Mouse (Mus musculus): Measurements from ENCODE around the gene Alg9. TPM values are rescaled to one million over a fixed set of nuclear protein-coding genes. Genes with fewer than 3 reads are reported as not detected.

Gene Alg9
- total RNA-seq, 2 experiments from 2014 or later: 27.3 to 28.0 TPM

DNA sequence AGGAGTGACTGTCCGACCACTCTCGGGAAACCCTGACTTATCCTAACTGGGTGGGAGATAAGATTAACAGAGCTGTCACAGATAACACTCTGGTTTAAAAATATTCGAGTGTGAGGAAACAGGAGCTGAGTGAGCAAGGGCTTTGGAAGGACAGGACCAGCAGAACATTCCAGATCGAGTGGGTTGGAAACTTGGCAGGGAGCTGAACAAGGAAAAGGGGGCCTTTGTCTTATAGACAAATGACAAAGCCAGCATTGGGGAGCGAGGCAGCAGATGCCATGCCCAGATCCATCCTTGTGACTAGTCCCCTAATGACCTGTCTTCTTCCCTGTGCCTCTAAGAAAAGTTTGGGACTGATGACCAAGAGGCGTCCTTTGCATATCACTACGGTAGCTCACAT is 20.9 kb upstream of the Alg9 start:
- DNase-seq (ENCODE audit: low spot score in 2 of 2): no peak

DNA sequence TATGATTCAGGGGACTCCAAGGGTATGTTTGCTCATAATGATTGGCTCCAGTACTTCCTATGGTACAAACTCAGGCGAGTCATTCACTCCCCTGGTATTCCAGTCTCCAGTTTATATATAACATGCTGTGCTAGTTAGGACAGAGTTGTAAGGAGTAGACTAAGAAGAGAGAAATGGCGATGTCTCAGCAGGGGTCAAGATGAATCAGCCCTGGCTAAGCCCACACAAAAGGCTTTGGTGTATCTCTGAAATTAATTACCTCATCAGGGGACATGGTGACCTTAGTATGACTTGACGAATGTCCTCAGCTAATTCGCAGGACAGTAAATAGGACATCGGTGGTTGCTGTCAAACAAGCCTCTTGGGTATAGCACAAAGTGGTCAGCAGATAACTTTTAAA is 18.1 kb upstream of the Alg9 start:
- no peak for DNase-seq (ENCODE audit: low spot score in 2 of 2)

DNA sequence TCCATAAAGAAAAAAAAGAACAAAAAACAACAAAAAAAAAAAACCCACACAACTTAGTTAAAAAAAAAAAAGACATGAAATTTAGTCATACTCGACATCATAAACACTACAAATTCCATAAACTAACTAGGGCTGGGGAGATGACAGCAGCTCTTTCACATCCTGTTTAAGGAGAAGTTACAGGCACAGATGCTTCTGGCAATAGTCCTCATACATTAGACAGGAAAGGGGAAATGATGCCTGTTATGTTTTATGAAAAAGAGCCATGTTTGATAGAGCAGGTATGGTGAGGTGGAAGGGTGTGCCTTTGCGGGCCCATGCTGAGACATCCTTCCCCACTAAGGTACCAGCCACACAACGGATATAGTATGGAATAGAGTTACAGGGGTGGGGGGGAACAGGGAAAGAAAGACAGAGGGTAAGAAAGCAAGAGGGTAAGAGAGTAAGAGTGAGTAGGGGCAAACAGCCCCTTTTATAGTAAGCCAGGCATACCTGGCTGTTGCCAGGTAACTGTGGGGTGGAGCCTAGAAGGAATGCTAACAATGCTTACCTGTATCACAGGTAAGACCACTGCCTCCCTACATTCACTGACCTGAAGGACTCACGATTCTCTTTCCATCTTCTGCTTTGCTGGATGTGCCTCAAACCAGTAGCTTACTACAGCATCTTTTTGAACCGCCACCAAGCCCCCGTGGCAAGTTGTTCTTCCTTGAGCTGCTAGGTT is 13.1 kb upstream of the Alg9 start:
- DNase-seq (ENCODE audit: low spot score in 2 of 2): no peak

DNA sequence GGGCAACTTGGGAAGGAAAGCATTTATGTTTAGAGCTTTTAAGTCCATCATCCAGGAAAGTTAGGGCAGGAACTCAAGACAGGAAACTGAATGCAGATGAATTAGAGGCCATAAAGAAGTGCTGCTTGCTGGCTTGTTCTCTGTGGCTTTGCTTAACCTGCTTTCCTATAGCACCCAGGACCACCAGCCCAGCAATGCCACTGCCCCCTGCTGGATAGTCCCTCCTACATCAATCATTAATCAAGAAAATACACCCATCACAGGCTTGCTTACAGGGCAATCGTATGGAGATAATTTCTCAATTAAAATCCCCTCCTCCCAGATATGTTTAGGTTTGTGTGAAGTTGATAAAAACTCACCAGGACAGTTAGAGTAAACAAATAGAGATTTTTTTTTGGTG is 11.5 kb upstream of the Alg9 start:
- no peak for DNase-seq (ENCODE audit: low spot score in 2 of 2)

DNA sequence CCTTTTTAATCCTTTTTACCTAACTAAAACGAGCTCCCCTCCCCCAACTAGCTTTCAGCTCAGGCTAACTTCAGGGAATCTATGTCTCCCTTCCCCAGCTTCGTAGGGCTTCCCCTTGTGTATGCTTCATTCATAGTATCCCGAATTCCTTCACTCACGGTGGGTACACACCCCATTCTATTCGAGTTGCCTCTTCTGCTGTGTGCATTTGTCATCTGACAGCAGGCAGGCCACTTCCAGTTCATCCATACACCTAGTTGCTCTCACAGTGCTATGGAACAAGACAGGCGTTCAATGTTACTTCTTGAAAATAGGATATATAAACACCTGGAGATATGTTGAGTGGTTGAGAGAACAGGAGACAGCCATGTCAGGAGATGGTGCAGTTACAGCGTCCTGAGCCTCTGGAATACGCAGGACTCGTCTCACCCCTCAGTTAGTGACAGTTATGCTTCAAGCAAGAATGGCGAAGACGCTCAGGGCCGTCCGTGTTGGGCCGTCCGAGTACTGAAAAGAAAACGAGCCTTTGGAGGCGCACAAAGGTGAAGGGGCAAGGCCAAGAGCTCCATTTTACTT is 7.2 kb upstream of the Alg9 start:
- no peak for DNase-seq (ENCODE audit: low spot score in 2 of 2)

DNA sequence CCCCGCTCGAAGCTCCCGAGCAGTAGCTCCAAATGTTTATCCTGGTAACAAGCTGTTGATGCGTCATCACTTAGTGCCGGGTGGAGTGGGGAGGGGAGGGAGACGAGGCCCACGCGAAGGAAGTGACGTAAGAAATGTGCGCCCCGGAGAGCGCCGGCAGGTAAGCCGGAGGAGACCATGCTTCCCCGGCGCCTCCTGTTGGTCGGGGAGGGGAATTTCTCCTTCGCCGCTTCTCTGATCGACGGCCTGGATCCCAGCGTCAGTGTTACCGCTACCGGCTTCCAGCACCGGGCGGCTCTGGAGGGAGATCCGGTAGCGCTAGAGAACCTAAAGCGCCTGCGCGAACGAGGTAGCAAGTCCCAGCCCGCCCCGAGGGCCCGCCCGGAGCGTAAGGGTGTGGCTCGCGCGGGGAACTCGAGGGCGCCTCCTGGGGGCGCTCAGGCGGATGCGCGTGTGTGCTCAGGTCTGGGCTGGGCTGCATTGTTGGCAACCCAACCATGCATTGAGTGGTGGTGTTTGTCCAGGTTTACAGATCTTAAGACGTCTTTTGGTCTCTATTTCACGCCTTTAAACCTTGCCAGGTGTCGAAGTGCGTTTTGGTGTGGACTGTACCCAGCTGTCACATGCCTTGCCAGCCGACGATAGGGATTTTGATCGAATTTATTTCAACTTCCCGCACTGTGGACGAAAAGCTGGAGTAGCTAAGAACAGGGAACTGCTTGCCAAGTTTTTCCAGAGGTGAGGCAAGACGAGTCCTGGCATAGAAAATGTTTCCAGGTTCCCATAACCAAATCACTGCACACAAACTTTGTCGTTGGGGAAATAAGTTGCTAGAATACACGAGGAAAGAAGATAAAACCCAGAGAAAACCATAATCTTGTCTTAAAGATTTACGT is 6.5 kb upstream of the Alg9 start, which contains the start of gene Fdxacb1:
Fdxacb1 (plus strand) TSS at position 130 of the 896 bp plus-strand sequence.
- peak; percentile 97 to 100 for DNase-seq (ENCODE audit: low spot score in 2 of 2)

DNA sequence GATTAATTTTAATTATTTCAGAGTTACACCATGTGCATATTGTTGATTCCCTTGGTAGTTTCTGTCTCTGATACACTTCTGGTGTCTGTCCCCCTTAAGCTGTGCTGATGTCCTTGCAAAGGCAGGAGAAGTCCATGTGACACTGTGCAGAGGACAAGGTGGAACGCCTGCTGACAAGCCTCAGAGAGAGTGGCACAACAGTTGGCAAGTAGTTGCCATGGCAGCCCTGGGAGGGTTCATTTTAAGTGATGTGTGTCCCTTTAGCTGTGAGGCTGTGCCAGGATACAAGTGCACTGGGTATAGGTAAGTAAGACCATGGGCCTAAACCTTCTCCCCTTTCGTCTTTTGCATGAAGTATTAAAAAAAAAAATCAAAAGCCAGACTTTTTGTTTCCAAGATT is 4.8 kb upstream of the Alg9 start:
- DNase-seq (ENCODE audit: low spot score in 2 of 2): no peak

DNA sequence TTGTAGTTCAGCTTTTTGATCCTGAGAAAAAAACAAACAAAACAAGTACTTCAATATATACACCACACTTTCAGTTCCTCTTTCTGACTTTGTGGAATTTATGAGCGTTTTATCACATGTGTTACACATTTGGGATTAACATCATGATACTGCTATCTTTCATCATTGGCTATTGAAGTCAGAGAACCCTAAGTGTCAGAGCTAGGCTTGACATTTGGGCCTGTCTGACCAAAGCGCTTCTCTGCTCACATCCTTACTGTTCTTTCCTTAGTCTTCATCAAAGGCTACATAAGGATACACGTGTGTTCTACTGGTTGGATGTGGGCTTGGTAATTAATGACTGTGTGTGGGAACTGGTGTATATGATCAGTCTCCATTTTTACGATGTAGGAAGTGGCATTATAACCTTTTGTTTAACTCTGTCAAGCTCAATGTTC is 775 bp upstream of the Alg9 start:
- no peak for DNase-seq (ENCODE audit: low spot score in 2 of 2)

DNA sequence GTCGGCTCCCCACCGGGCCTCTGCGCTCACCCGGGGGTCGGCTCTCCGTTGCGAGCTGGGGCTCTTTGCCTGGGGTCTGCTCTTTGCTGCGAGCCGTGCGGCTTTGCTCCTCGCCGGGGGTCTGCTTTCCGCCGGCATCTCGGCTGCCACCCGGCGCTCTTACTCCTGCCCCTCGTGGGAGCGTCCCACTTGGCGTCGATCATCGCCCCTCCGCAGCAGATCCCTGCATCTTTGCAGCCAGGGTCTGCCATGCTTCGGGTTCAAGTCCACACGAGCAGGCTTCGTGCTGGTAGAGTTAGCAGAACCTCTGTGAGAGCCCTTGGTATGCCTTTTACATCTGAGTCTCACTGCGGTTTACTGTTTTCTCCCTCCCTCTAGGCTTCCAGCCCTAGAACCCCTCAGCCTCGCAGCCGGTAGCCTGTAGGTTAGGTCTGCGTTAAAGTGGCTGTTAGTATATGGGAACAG is 875 bp downstream of the Alg9 start:
- DNase-seq (ENCODE audit: low spot score in 2 of 2): no peak

DNA sequence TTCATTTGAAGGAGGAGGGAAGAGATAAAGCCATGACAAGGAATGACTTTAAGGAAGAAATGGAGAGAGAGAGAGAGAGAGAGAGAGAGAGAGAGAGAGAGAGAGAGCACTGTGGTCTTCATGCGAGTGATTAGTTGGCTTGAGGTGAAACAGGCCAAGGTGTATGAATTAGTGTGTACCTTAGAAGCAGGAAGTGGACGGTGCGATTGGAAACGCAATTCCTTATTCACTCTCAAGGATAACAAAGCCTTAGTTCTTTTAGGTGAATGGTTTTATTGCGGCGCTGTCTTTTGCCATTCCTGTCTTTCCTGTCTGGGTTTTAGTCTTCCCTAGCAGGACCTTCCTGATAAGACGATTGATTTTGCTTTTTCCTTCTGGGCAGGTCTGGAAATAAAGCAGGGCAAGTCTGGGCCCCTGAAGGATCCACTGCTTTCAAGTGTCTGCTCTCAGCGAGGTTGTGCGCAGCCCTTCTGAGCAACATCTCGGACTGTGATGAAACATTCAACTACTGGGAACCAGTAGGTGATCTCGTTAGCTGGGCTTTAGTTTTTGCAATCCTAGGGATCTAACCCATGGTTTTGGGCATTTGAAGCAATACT is 1.4 kb downstream of the Alg9 start:
- no peak for DNase-seq (ENCODE audit: low spot score in 2 of 2)

DNA sequence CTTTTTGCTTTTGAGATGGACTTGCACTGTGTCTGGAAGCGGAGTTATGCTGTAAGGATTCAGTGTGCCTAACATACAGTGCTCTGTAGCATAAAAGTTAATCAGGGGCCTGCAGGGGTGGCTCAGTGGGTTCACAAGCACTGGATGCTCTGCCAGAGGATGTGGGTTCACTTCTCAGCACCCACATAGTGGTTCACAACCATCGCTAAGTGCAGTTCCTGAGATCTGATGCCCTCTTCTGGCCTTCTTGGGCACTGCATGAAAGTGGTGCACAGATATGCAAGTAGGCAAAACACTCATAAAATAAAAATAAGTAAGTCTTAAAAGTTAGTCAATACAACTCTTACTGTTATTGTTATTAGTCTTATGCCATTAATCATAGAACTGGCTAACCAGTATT is 7.3 kb downstream of the Alg9 start:
- DNase-seq (ENCODE audit: low spot score in 2 of 2): peak in 1 of 2 experiments; percentile 32

DNA sequence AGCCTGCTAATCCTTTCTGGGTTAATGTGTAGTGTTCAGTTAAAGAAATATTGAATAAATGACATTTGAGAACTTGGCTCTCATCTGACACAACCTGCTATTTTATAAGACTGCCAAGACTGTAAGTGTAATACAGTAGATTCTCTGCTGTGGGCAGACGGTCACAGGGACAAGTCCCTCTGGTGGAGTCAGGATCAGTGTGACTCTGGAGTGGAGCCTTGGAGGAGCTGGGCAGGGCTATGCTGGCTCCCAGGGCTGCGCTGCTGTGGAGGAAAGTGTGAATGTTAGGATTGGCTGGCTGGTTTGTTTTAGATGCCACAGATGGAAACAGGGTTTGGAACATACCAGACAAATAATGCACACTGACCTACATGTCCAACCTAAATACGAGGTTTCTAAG is 20.4 kb downstream of the Alg9 start:
- DNase-seq (ENCODE audit: low spot score in 2 of 2): no peak

DNA sequence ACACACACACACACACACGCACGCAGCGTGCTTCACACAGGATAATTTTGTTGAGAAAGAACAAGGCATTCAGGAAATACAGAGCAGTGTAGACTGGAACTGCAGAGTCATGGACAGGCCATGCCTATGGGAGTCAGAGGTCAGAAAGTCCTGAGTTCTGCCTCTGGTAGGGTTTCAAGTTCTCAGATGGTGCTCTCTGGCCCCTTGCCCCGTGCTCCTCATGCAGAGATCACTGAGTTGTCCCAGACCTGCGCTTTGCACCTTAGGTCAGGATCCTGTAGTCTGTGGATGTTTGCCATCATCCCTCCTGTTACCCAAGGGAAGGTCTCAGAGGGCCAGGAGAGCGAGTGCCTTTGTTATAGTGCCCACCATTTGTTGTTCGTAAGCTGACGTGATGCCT is 22.0 kb downstream of the Alg9 start:
- no peak for DNase-seq (ENCODE audit: low spot score in 2 of 2)

DNA sequence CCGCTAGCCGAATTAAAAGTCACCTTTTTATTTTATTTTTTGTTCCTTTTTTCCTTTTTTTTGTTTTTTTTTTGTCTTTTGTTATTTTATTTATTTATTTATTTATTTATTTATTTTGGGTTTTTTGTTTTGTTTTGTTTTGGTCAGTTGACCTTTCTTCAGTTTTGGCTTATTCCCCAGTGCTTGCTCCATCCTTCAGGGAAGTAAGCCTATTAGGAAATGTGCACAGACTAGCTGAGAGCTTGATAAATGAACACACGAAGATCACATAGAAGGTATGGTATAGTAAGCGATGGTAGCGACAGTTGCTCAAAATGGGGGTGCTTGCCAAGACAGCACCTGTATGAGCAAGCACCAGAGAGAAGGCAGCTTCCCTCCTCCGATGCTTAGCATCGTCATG is 22.8 kb downstream of the Alg9 start:
- no peak for DNase-seq (ENCODE audit: low spot score in 2 of 2)

DNA sequence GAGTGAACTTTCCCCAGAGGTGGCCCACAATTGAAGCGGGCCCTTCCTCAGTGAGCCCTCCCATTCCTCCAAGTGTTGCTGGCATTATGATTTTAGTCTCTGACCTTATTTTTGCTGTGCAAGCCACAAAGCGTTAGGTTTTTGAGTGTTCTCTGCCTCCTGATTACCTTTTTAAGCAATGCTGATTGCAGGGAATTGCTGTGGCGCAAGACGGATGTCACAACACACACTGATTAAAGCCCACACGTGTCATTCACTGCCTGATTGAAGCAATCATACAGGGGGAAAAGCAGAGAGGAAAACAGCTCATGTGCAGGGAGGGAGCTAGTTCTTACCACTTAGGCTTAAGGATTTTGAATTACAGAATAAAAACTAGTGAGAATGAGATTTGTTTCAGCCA is 23.5 kb downstream of the Alg9 start:
- no peak for DNase-seq (ENCODE audit: low spot score in 2 of 2)

DNA sequence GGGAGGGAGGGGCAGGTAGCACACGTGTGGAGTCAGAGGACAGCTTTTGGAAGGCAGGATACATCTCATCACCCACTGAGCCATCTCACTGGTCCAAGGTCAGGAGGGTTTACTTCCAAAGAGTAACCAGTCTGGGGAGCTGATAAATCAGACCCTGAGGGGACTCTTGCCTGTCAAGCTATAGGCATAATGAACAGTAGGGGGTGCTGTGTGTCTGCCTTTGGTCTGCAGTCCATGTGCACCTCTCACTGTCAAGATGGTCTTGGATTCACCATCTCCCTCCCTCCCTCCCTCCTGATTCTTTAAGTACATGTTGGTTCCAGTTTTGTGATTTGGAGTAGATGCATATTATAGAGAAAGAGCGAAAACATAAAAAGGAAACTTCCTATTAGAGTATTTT is 26.2 kb downstream of the Alg9 start:
- peak in 1 of 2 experiments; percentile 51 for DNase-seq (ENCODE audit: low spot score in 2 of 2)

DNA sequence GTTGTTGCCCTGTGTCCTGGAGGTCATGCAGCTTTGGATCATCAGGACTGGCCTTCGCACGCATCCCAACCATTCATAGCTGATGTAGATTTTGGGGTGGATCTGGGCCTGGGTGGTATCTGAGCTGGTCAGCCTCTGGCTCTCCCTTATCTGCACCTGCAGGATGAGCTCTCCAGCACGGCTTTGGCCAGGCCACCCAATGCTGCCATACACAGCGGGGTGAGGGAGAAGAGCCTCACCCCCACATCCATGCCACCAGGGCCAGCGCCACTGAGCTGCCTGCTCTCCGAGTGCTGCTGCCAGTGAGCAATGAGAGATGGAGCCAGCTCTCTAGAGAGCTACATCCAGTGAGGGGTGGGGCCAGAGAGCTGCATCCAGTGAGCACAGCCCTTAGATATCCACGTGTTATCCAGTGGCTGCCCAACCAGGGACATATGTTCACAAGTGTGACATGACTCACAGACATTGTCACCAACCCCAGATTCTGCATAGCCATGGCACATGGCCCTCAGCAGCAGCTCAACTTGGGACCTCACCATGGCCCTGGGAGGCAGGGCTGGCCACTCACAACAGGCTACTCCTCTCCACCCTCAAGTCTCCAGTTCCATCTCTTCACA is 28.3 kb downstream of the Alg9 start:
- no peak for DNase-seq (ENCODE audit: low spot score in 2 of 2)

DNA sequence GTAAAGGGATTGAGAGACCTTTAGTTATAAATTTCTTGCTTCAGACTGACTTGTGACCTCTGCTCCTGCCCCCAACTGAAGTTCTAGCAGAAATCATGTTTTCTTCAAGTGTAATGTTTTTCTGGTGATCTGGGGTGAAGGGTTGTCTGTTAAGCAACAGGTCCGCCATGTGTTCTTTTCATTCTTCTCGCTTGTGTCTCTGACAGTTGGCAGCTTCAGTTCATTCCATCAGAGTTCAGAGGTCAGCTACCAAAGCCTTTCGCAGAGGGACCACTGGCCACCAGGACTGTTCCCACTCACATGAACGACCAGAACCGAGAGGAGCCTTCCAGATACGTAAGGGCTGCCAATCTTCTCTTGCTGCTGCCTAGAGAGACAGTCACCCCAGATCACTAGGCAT is 33.7 kb downstream of the Alg9 start:
- no peak for DNase-seq (ENCODE audit: low spot score in 2 of 2)

DNA sequence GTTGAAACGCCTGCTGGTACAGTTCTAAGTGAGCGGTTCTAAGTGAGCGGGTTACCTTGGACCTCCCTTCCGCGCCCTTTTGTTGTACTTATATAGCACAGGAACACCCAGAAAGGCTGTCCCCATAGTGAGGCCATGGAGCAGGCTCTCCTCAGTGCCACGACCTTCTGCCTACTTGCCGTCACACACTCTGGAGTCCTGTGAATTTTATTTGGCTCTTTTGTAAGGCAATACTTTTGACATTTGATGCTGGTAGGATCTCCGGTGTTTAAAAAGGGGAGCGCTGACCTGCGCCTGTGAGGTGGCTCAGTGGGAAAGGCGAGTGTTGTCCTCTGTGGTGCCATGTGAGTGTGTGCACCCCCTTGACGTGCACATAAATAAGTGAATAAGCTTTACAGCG is 34.3 kb downstream of the Alg9 start:
- no peak for DNase-seq (ENCODE audit: low spot score in 2 of 2)

DNA sequence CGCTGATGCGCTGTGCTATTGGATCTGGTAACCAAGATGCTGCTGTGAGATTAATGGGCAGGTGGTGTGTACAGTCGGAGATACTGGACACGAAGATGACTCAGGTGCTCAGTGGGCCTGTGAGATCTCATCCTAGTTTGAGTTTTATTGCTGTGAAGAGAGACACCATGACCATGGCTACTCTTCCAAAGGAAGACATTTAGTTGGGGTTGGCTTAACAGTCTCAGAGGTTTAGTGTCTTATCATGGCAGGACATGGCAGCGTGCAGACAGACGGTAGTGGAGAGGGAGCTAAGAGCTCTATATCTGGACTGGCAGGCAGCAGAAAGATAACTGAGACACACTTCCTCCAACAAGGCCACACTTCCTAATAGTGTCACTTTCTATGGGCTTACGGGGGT is 36.4 kb downstream of the Alg9 start:
- no peak for DNase-seq (ENCODE audit: low spot score in 2 of 2)

DNA sequence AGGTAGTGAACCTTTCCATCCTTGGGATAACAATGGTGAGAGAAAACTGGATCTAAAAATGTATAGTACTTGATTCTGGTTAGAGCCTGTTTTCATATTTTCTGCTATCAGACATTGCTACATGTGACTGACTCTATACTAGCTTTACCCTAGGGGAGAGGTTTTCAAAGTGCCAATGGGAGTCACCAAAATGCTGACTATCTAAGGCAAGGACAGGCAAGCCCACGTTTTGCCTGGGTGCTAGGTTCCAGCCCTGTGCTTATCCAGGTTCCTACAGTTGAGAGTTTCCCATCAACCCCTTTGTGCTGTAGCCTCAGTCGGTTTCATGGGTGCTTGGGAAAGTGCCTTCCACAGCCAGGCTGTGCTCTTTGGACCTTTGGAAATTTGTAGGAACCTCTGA is 36.9 kb downstream of the Alg9 start:
- DNase-seq (ENCODE audit: low spot score in 2 of 2): no peak
